ENCODE assay signal across 8 mouse cellular contexts in genomic region chr4:115938276-115939160, GRCm38 (mm10). TPM values are rescaled to one million over a fixed set of nuclear protein-coding genes. Genes with fewer than 3 reads are reported as not detected.
DNase-seq lines count a peak whose midpoint lies in the region; ATAC-seq and TF ChIP-seq lines count a peak whose summit lies in the region.
"Had no signal": no experiment of that assay in that cellular context is flagged by ENCODE, and none has a peak within 500 bp of the region (broad histone marks: within the 10 kb centered on the region; RNA-seq: fewer than 3 reads in every experiment).

No protein-coding gene starts in this region.

- no peak for TF ChIP-seq CTCF in stomach, postnatal 0 days (IDR thresholded peaks at IDR 0.05; ENCODE audit: low read depth)

- H3K9ac ChIP-seq in forebrain, embryonic 12.5 days, result no peak overlapping the region
- H3K9ac ChIP-seq in stomach, postnatal 0 days (ENCODE audit: low read length), result no peak overlapping the region

- peak overlapping the region; percentile 59 for H3K4me2 ChIP-seq in forebrain, embryonic 12.5 days
- H3K4me2 ChIP-seq in stomach, postnatal 0 days (replicated peaks; ENCODE audit: low read depth), result no peak overlapping the region

- intact Hi-C loops in left cerebral cortex, postnatal 36 days (cut with DNase I), result loop anchor here (2.0 to 5.0 kb wide), 2 partner anchors 880 to 1026 kb away; no protein-coding TSS in a partner anchor
- intact Hi-C loops in left cerebral cortex, postnatal 4 days (cut with DNase I), result no loop called here

- TF ChIP-seq EP300 in stomach, postnatal 0 days (optimal IDR thresholded peaks at IDR 0.05), result no peak

- peak overlapping the region; percentile 40; the same call in 1 of the 2 replicates for H3K4me3 ChIP-seq in forebrain, embryonic 12.5 days (replicated peaks)
- H3K4me3 ChIP-seq in stomach, postnatal 0 days (ENCODE audit: low read depth, low read length), result no peak overlapping the region

- DNase-seq in left cerebral cortex, postnatal 36 days (ENCODE audit: low spot score in 2 of 2), result peak; percentile 46 to 55
- no peak for DNase-seq in left cerebral cortex, postnatal 4 days
- DNase-seq in cerebellum, postnatal 25 days, result peak; percentile 48 to 82
- DNase-seq in kidney, postnatal 4 days, result peak; percentile 48 to 61
- DNase-seq in stomach, postnatal 0 days (ENCODE audit: low spot score), result peak; percentile 33
- DNase-seq in B cell, adult 2 months, result no peak

- no peaks in the 10 kb centered on the region for H3K36me3 ChIP-seq in forebrain, embryonic 12.5 days (replicated peaks)
- H3K36me3 ChIP-seq in stomach, postnatal 0 days (ENCODE audit: control insufficient read depth, insufficient read depth, low read length), result no peaks in the 10 kb centered on the region

- no peak overlapping the region for H3K27ac ChIP-seq in forebrain, embryonic 12.5 days
- H3K27ac ChIP-seq in stomach, postnatal 0 days (replicated peaks), result no peak overlapping the region

- WGBS in forebrain, embryonic 12.5 days, result under 1% methylated on average over 37 of the region's 37 CpGs
- WGBS in stomach, postnatal 0 days, result 5% methylated on average over 37 of the region's 37 CpGs

- ATAC-seq in forebrain, embryonic 12.5 days (ENCODE audit: low FRiP score), result no peak
- ATAC-seq in stomach, postnatal 0 days (ENCODE audit: low FRiP score, low TSS enrichment), result no peak

- H3K9me3 ChIP-seq in forebrain, embryonic 12.5 days, result no peaks in the 10 kb centered on the region
- no peaks in the 10 kb centered on the region for H3K9me3 ChIP-seq in stomach, postnatal 0 days (ENCODE audit: control insufficient read depth, low read length)

- peaks cover 55% of the 10 kb centered on the region for H3K4me1 ChIP-seq in forebrain, embryonic 12.5 days
- H3K4me1 ChIP-seq in stomach, postnatal 0 days (replicated peaks; ENCODE audit: control insufficient read depth, insufficient read depth), result no peaks in the 10 kb centered on the region

- peaks cover 100% of the 10 kb centered on the region for H3K27me3 ChIP-seq in forebrain, embryonic 12.5 days
- H3K27me3 ChIP-seq in stomach, postnatal 0 days (ENCODE audit: control insufficient read depth, insufficient read depth, low read length), result peaks cover 48% of the 10 kb centered on the region

RNA-seq across cellular contexts. Expression of gene Dmbx1, which starts 1.2 kb away (rescaled TPM):
- total RNA-seq in left cerebral cortex, postnatal 36 days (2021), result not detected
- under 1 TPM; 0.10 to 0.38 TPM for total RNA-seq in left cerebral cortex, postnatal 4 days (2021)
- polyA plus RNA-seq in forebrain, embryonic 12.5 days (2016; fragmentation: Nextera tagmentation; extraction: Ambion mirVana), result 0.51 and 0.87 TPM in 2 replicates
- 0.02 TPM in 1 of 2 replicates, not detected in the other for polyA plus RNA-seq in stomach, postnatal 0 days (2015; fragmentation: Nextera tagmentation; extraction: Ambion mirVana)
- polyA plus RNA-seq: heart, embryonic 16.5 days had no signal

RNA-seq across cellular contexts. Expression of gene 6430628N08Rik, which starts 48.1 kb away (rescaled TPM):
- under 1 TPM in 1 of 2 experiments, not detected in 1; 0.41 TPM for total RNA-seq in left cerebral cortex, postnatal 36 days (2021)
- under 1 TPM; 0.24 to 0.36 TPM for total RNA-seq in left cerebral cortex, postnatal 4 days (2021)
- not detected in 2 replicates for polyA plus RNA-seq in forebrain, embryonic 12.5 days (2016; fragmentation: Nextera tagmentation; extraction: Ambion mirVana)
- polyA plus RNA-seq in stomach, postnatal 0 days (2015; fragmentation: Nextera tagmentation; extraction: Ambion mirVana), result not detected in 2 replicates
- polyA plus RNA-seq: heart, embryonic 16.5 days had no signal

RNA-seq across cellular contexts. Expression of gene Kncn, which starts 54.3 kb away (rescaled TPM):
- under 1 TPM in 1 of 2 experiments, not detected in 1; 0.54 TPM for total RNA-seq in left cerebral cortex, postnatal 36 days (2021)
- total RNA-seq in left cerebral cortex, postnatal 4 days (2021), result under 1 TPM in 1 of 2 experiments, not detected in 1; 0.32 TPM
- not detected in 2 replicates for polyA plus RNA-seq in forebrain, embryonic 12.5 days (2016; fragmentation: Nextera tagmentation; extraction: Ambion mirVana)
- not detected in 2 replicates for polyA plus RNA-seq in stomach, postnatal 0 days (2015; fragmentation: Nextera tagmentation; extraction: Ambion mirVana)
- polyA plus RNA-seq: heart, embryonic 16.5 days had no signal

Comparison
In these comparisons a context has a peak if more than half of its experiments do, and no peak if none do; other contexts are left out.
1. DNase-seq: peak in left cerebral cortex, postnatal 36 days (2 of 2), cerebellum, postnatal 25 days (2 of 2), kidney, postnatal 4 days (2 of 2) and stomach, postnatal 0 days (single experiment); none in left cerebral cortex, postnatal 4 days (single experiment) and B cell, adult 2 months (0 of 2).